Mouse (Mus musculus): ENCODE measurements around the gene Akap17b. TPM values are rescaled to one million over a fixed set of nuclear protein-coding genes. Genes with fewer than 3 reads are reported as not detected.
A peak's percentile ranks its signal among the peaks of the same experiment; 100 is the strongest.

Akap17b gene
- total RNA-seq, 4 experiments from 2014 or later, result 11.7 to 13.4 (median 12.5) TPM

GRCm38 (mm10) chrX:36587304-36588209, 57.6 kb downstream of the Akap17b start:
- DNase-seq (ENCODE audit: low spot score in 2 of 2), result peak in 1 of 2 experiments; percentile 12

- no peak for DNase-seq (ENCODE audit: low spot score in 2 of 2)
Measured at GRCm38 (mm10) chrX:36586629-36587303, 58.4 kb downstream of the Akap17b start.

GRCm38 (mm10) chrX:36562079-36562478, 83.1 kb downstream of the Akap17b start:
- no peak for DNase-seq (ENCODE audit: low spot score in 2 of 2)

GRCm38 (mm10) chrX:36561650-36562049, 83.5 kb downstream of the Akap17b start:
- DNase-seq (ENCODE audit: low spot score in 2 of 2), result peak; percentile 23 to 73

- no peak for DNase-seq (ENCODE audit: low spot score in 2 of 2)
Measured at GRCm38 (mm10) chrX:36560170-36560569, 85.0 kb downstream of the Akap17b start.

Other genes with a start within 250 kb of the Akap17b start
- not detected for gene Gm6268, start 244.1 kb downstream of the Akap17b start, total RNA-seq (2022)
- gene Gm14569, start 153.6 kb downstream of the Akap17b start, total RNA-seq (2022), result under 1 TPM in 1 of 4 experiments, not detected in 3; 0.25 TPM
- 100 to 1,000 TPM; 272 to 296 (median 284) TPM for gene Pgrmc1, start 47.2 kb downstream of the Akap17b start, total RNA-seq (2022)
- gene Slc25a43, start 98.3 kb upstream of the Akap17b start, total RNA-seq (2022), result 1 to 10 TPM in 1 of 4 experiments, under 1 TPM in 2, not detected in 1; 0.73 to 1.4 (median 0.97) TPM
- 100 to 1,000 TPM; 337 to 365 (median 350) TPM for gene Slc25a5, start 150.3 kb upstream of the Akap17b start, total RNA-seq (2022)
- 10 to 100 TPM; 38.8 to 46.3 (median 44.9) TPM for gene Ube2a, start 228.5 kb upstream of the Akap17b start, total RNA-seq (2022)
- 10 to 100 TPM; 36.4 to 42.3 (median 37.5) TPM for gene C330007P06Rik, start 228.7 kb upstream of the Akap17b start, total RNA-seq (2022)

Data from left cerebral cortex, adult 8-10 months (tissue).